8 mouse cellular contexts compared by ENCODE assay signal in the genomic region with DNA sequence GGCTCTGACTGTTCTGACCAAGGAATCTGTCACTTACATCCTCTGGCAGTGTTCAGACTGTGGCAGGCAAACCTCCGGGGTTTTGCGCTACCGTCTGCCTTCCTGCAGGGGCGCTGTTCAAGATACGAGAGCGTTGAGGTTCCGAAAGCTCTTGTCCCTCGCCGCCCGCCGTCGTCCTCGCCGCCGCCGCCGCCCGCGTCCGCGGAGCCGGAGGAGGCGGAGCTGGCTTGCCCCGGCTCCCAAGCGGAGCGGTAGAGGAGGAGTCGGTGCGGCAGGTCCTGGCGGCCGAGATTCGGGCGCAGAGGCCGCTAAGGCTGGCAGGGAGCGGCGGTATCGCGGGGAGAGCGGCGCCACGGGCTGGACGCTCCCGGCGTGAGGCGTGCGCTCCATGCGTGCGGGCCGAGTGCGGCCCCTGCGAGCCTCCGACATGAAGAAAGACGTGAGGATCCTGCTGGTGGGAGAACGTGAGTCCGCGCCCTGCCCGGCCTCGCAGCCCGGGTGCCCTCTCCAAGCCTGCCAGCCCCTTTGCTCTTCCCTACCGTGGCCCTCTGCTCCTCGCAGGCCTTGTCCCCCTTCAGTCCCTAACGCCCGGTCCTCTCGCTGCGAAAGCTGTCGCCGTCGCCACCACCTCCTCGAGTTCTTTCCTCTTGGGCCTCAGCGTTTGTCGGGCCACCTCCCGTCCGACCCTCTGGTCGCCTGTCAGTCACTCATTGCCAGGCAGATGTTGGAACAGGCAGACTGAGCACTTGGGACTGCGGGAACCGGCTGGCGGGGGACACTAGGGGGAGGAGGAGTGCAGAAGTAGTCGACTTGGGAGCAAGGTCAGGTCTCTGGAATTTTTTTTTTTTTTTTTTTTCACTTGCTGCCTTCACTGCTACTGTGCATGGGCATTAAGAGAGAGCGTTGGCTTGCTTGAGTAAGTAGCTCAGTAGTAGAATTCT. TPM values are rescaled to one million over a fixed set of nuclear protein-coding genes. Genes with fewer than 3 reads are reported as not detected.
DNase-seq lines count a peak whose midpoint lies in the region; ATAC-seq and TF ChIP-seq lines count a peak whose summit lies in the region.

A gene (plus strand): TSS at position 160 of the 941 bp plus-strand sequence.

- peak within 1 kb of the TSS; percentile 97 for H3K27ac ChIP-seq in heart, embryonic 12.5 days (ENCODE audit: poor library complexity, severe bottlenecking)
- H3K27ac ChIP-seq in kidney, postnatal 0 days, result peak within 1 kb of the TSS; percentile 97
- peak within 1 kb of the TSS; percentile 90 for H3K27ac ChIP-seq in liver, embryonic 11.5 days (ENCODE audit: low read depth, low read length)
- H3K27ac ChIP-seq in stomach, embryonic 14.5 days (ENCODE audit: low read length), result peak within 1 kb of the TSS; percentile 93

- H3K9ac ChIP-seq in heart, embryonic 12.5 days, result peak within 1 kb of the TSS; percentile 97
- H3K9ac ChIP-seq in kidney, postnatal 0 days (ENCODE audit: low read depth, low read length), result peak within 1 kb of the TSS; percentile 94
- H3K9ac ChIP-seq in liver, embryonic 11.5 days (ENCODE audit: low read depth, low read length), result peak within 1 kb of the TSS; percentile 86
- peak within 1 kb of the TSS; percentile 89 for H3K9ac ChIP-seq in stomach, embryonic 14.5 days (replicated peaks; ENCODE audit: low read depth, low read length)

- peak; percentile 94 for TF ChIP-seq CTCF in C2C12 (IDR thresholded peaks at IDR 0.05; ENCODE audit: control insufficient read depth, insufficient read depth, insufficient read length)
- TF ChIP-seq CTCF in brain, embryonic 14.5 days (IDR thresholded peaks at IDR 0.05; ENCODE audit: borderline replicate concordance, extremely low read depth, insufficient read depth, insufficient read length), result peak; percentile 92
- TF ChIP-seq CTCF in kidney, postnatal 0 days (IDR thresholded peaks at IDR 0.05; ENCODE audit: low read depth), result peak; percentile 88

- peak; percentile 95 for TF ChIP-seq POLR2A in brain, embryonic 14.5 days (IDR thresholded peaks at IDR 0.05; ENCODE audit: borderline replicate concordance, extremely low read depth, insufficient read depth, insufficient read length, poor library complexity, severe bottlenecking)

- H3K36me3 ChIP-seq in C2C12 (ENCODE audit: control insufficient read depth, insufficient read depth), result peaks cover 11% of the 10 kb centered on the region
- H3K36me3 ChIP-seq in erythroblast, embryonic 14.5 days (ENCODE audit: control insufficient read depth), result peaks cover 10% of the 10 kb centered on the region
- peaks cover 14% of the 10 kb centered on the region for H3K36me3 ChIP-seq in heart, embryonic 12.5 days
- H3K36me3 ChIP-seq in kidney, postnatal 0 days (ENCODE audit: insufficient read depth, low read length), result no peaks in the 10 kb centered on the region
- H3K36me3 ChIP-seq in liver, embryonic 11.5 days (ENCODE audit: control insufficient read depth, insufficient read depth, low read length), result peaks cover 3% of the 10 kb centered on the region; the same call in 1 of the 2 replicates
- H3K36me3 ChIP-seq in stomach, embryonic 14.5 days (ENCODE audit: control insufficient read depth, insufficient read depth, low read length), result no peaks in the 10 kb centered on the region

- peak within 1 kb of the TSS; percentile 96 for H3K4me3 ChIP-seq in C2C12 (ENCODE audit: insufficient read depth, poor library complexity, severe bottlenecking)
- H3K4me3 ChIP-seq in erythroblast, embryonic 14.5 days (replicated peaks), result peak within 1 kb of the TSS; percentile 90
- peak within 1 kb of the TSS; percentile 90 for H3K4me3 ChIP-seq in heart, embryonic 12.5 days
- H3K4me3 ChIP-seq in kidney, postnatal 0 days (replicated peaks; ENCODE audit: low read depth, low read length), result peak within 1 kb of the TSS; percentile 94
- H3K4me3 ChIP-seq in liver, embryonic 11.5 days (ENCODE audit: low read depth, low read length), result peak within 1 kb of the TSS; percentile 80
- H3K4me3 ChIP-seq in stomach, embryonic 14.5 days (ENCODE audit: low read depth, low read length), result peak within 1 kb of the TSS; percentile 99

- H3K4me1 ChIP-seq in erythroblast, embryonic 14.5 days (ENCODE audit: control insufficient read depth), result peaks cover 31% of the 10 kb centered on the region
- peaks cover 8% of the 10 kb centered on the region for H3K4me1 ChIP-seq in heart, embryonic 12.5 days (replicated peaks)
- H3K4me1 ChIP-seq in kidney, postnatal 0 days (replicated peaks; ENCODE audit: insufficient read depth, low read length), result peaks cover 7% of the 10 kb centered on the region; the same call in 1 of the 2 replicates
- peaks cover 10% of the 10 kb centered on the region for H3K4me1 ChIP-seq in liver, embryonic 11.5 days (replicated peaks; ENCODE audit: control insufficient read depth, insufficient read depth, low read length)
- H3K4me1 ChIP-seq in stomach, embryonic 14.5 days (ENCODE audit: control insufficient read depth, insufficient read depth, low read length), result peaks cover 9% of the 10 kb centered on the region; the same call in 1 of the 2 replicates

- peak; percentile 95 for ATAC-seq in heart, embryonic 12.5 days (ENCODE audit: insufficient number of reproducible peaks, low FRiP score)
- ATAC-seq in kidney, postnatal 0 days (replicated peaks; ENCODE audit: low FRiP score, low read depth), result peak; percentile 95
- peak; percentile 95 for ATAC-seq in liver, embryonic 11.5 days (replicated peaks; ENCODE audit: low FRiP score)
- ATAC-seq in stomach, embryonic 14.5 days (ENCODE audit: insufficient number of reproducible peaks, insufficient read depth, low FRiP score, low read depth), result peak; percentile 93

- peak within 1 kb of the TSS; percentile 69 for H3K4me2 ChIP-seq in heart, embryonic 12.5 days
- H3K4me2 ChIP-seq in kidney, postnatal 0 days (ENCODE audit: low read length), result peak within 1 kb of the TSS; percentile 67
- H3K4me2 ChIP-seq in liver, embryonic 11.5 days, result peak within 1 kb of the TSS; percentile 76
- peak within 1 kb of the TSS; percentile 70 for H3K4me2 ChIP-seq in stomach, embryonic 14.5 days (replicated peaks; ENCODE audit: low read depth, low read length)

- H3ac ChIP-seq in C2C12 (ENCODE audit: control insufficient read depth, insufficient read length, low read depth), result peak within 1 kb of the TSS; percentile 99

- peak; percentile 98 for DNase-seq in brain, embryonic 14.5 days (ENCODE audit: low read depth)
- peak; percentile 95 for DNase-seq in kidney, postnatal 0 days (ENCODE audit: low spot score)
- DNase-seq in liver, embryonic 11.5 days (ENCODE audit: low spot score), result peak; percentile 97
- DNase-seq in naive thymus-derived CD4-positive, alpha-beta T cell, adult 2 months (ENCODE audit: low read depth), result peak; percentile 96

- no peaks in the 10 kb centered on the region for H3K9me3 ChIP-seq in erythroblast, embryonic 14.5 days (ENCODE audit: control insufficient read depth, low read length)
- H3K9me3 ChIP-seq in heart, embryonic 12.5 days (replicated peaks), result no peaks in the 10 kb centered on the region
- H3K9me3 ChIP-seq in kidney, postnatal 0 days (replicated peaks; ENCODE audit: low read length), result no peaks in the 10 kb centered on the region
- H3K9me3 ChIP-seq in liver, embryonic 11.5 days (ENCODE audit: control insufficient read depth, low read length), result no peaks in the 10 kb centered on the region
- H3K9me3 ChIP-seq in stomach, embryonic 14.5 days (ENCODE audit: control insufficient read depth, low read depth, low read length), result no peaks in the 10 kb centered on the region

- H3K27me3 ChIP-seq in C2C12 (ENCODE audit: control insufficient read depth, insufficient read depth, insufficient read length), result no peaks in the 10 kb centered on the region
- H3K27me3 ChIP-seq in erythroblast, embryonic 14.5 days (ENCODE audit: control insufficient read depth), result peaks cover 2% of the 10 kb centered on the region; the same call in 1 of the 2 replicates
- H3K27me3 ChIP-seq in heart, embryonic 12.5 days (replicated peaks), result no peaks in the 10 kb centered on the region
- H3K27me3 ChIP-seq in kidney, postnatal 0 days (ENCODE audit: insufficient read depth, low read length), result no peaks in the 10 kb centered on the region
- no peaks in the 10 kb centered on the region for H3K27me3 ChIP-seq in liver, embryonic 11.5 days (replicated peaks; ENCODE audit: control insufficient read depth, insufficient read depth, low read length)
- no peaks in the 10 kb centered on the region for H3K27me3 ChIP-seq in stomach, embryonic 14.5 days (ENCODE audit: control insufficient read depth, insufficient read depth, low read length)

- under 1% methylated on average over 78 of the region's 78 CpGs for WGBS in heart, embryonic 12.5 days
- under 1% methylated on average over 75 of the region's 78 CpGs for WGBS in kidney, postnatal 0 days
- under 1% methylated on average over 70 of the region's 78 CpGs for WGBS in liver, embryonic 11.5 days
- WGBS in stomach, embryonic 14.5 days, result under 1% methylated on average over 76 of the region's 78 CpGs

- H3K79me3 ChIP-seq in C2C12 (ENCODE audit: low read depth), result peaks cover 41% of the 10 kb centered on the region

- H3K79me2 ChIP-seq in C2C12 (ENCODE audit: control insufficient read depth, insufficient read depth), result peaks cover 52% of the 10 kb centered on the region

TF ChIP-seq in C2C12, 6 proteins besides CTCF, POLR2A, EP300 and RAD21:
- TF ChIP-seq MAX (IDR thresholded peaks at IDR 0.05) (no peak), CEBPB (IDR thresholded peaks at IDR 0.05; ENCODE audit: low read depth) (no peak), MYOG (IDR thresholded peaks at IDR 0.05; ENCODE audit: control insufficient read depth, extremely low read depth, insufficient read length) (no peak), FOSL1 (IDR thresholded peaks at IDR 0.05; ENCODE audit: insufficient read depth, low read length, poor library complexity, severe bottlenecking) (no peak), MYOD1 (IDR thresholded peaks at IDR 0.05; ENCODE audit: control insufficient read depth, insufficient read length, low read depth) (no peak), USF1 (IDR thresholded peaks at IDR 0.05; ENCODE audit: low read depth) (no peak)

RNA-seq across cellular contexts. Expression of the gene that starts here (rescaled TPM):
- 15.8 TPM for polyA plus RNA-seq in C2C12 (2012; fragmentation: generic; extraction: Trizol)
- polyA plus RNA-seq in brain, embryonic 14.5 days (2012; rRNA removed), result 48.5 and 49.4 TPM in 2 replicates
- polyA plus RNA-seq in erythroblast, embryonic 14.5 days (2012), result 0.09 and 0.19 TPM in 2 replicates
- polyA plus RNA-seq in heart, embryonic 12.5 days (2016; fragmentation: Nextera tagmentation; extraction: Ambion mirVana), result 64.3 and 68.0 TPM in 2 replicates
- 46.4 and 48.1 TPM in 2 replicates for polyA plus RNA-seq in kidney, postnatal 0 days (2015; fragmentation: Nextera tagmentation; extraction: Ambion mirVana)
- 49.4 and 54.7 TPM in 2 replicates for polyA plus RNA-seq in liver, embryonic 11.5 days (2014; fragmentation: Nextera tagmentation; extraction: Ambion mirVana)
- 50.7 and 55.2 TPM in 2 replicates for polyA plus RNA-seq in stomach, embryonic 14.5 days (2014; fragmentation: Nextera tagmentation; extraction: Ambion mirVana)

Comparison
In these comparisons a context has a peak if more than half of its experiments do, and no peak if none do; other contexts are left out.
1. Peak in every context shown above with its lines: DNase-seq, ATAC-seq, H3K4me3 ChIP-seq and H3K27ac ChIP-seq.
2. RNA of the gene that starts here (polyA plus RNA-seq): 64.3 to 68.0 TPM in heart, embryonic 12.5 days, 50.7 to 55.2 TPM in stomach, embryonic 14.5 days, 49.4 to 54.7 TPM in liver, embryonic 11.5 days, 48.5 to 49.4 TPM in brain, embryonic 14.5 days, 46.4 to 48.1 TPM in kidney, postnatal 0 days and 15.8 TPM in C2C12 (single experiment); 0.09 to 0.19 TPM in erythroblast, embryonic 14.5 days; every median in the first group is over 10 times any median in the second.